ENCODE assay signal across 21 mouse cellular contexts in the genomic region with DNA sequence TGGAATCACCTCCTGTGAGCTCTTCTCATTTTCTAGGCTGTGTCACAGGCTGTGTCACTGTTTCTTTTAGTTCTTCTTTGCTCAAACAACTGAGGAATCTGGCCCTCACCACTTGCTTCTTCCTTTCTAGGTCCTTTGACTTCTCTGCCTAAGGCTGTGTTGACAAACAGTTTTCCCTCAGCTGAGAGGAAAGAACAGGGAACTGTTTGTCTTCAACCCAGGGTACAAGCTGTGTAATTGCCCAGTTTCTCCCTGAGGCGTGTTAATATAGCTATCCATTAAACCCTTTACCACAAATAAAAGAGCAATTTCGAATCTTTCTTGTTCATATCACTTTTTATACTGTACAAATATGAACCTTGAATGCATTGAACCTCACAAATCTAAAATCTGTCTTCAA.
DNase-seq lines count a peak whose midpoint lies in the region; ATAC-seq and TF ChIP-seq lines count a peak whose summit lies in the region.
"Had no signal": no experiment of that assay in that cellular context is flagged by ENCODE, and none has a peak within 500 bp of the region (broad histone marks: within the 10 kb centered on the region; RNA-seq: fewer than 3 reads in every experiment).

No protein-coding gene starts in this region.

- H3K9ac ChIP-seq in kidney, embryonic 14.5 days (ENCODE audit: low read depth, low read length) = no peak overlapping the region
- no peak overlapping the region for H3K9ac ChIP-seq in kidney, postnatal 0 days (ENCODE audit: low read depth, low read length)
- H3K9ac ChIP-seq: embryonic facial prominence, embryonic 13.5 days; embryonic facial prominence, embryonic 15.5 days; forebrain, embryonic 12.5 days had no signal

- H3K4me1 ChIP-seq in kidney, adult 2 months (ENCODE audit: control insufficient read depth, insufficient read depth, low read length) = peaks cover 7% of the 10 kb centered on the region; the same call in 1 of the 2 replicates
- no peaks in the 10 kb centered on the region for H3K4me1 ChIP-seq in kidney, embryonic 14.5 days (ENCODE audit: control insufficient read depth, insufficient read depth, low read length)
- no peaks in the 10 kb centered on the region for H3K4me1 ChIP-seq in kidney, postnatal 0 days (replicated peaks; ENCODE audit: insufficient read depth, low read length)
- H3K4me1 ChIP-seq: embryonic facial prominence, embryonic 13.5 days; embryonic facial prominence, embryonic 15.5 days; forebrain, embryonic 10.5 days; forebrain, embryonic 12.5 days had no signal

- peak; percentile 39 for DNase-seq in kidney, adult 2 months
- no peak for DNase-seq in kidney, postnatal 0 days (ENCODE audit: low spot score)
- DNase-seq in kidney, postnatal 14 days = no peak
- DNase-seq: adrenal gland, adult 2 months; adrenal gland, postnatal 10 days; adrenal gland, postnatal 25 days; cerebellum, adult 11 months; cerebellum, adult 18-20 months; cerebellum, adult 8-10 months; cerebellum, adult 9-11 months; cerebellum, postnatal 14 days; cerebellum, postnatal 36 days; embryo, embryonic 11 days had no signal

- no peak for TF ChIP-seq POLR2A in kidney, adult 2 months (IDR thresholded peaks at IDR 0.05; ENCODE audit: low read depth, low read length)

- ATAC-seq in kidney, embryonic 14.5 days (ENCODE audit: low FRiP score, low TSS enrichment) = no peak
- ATAC-seq in kidney, postnatal 0 days (replicated peaks; ENCODE audit: low FRiP score, low read depth) = peak; percentile 66; the same call in 1 of the 2 replicates
- ATAC-seq: forebrain, embryonic 14.5 days; forebrain, embryonic 16.5 days had no signal

- H3K9me3 ChIP-seq in kidney, embryonic 14.5 days (ENCODE audit: control insufficient read depth, low read length) = no peaks in the 10 kb centered on the region
- H3K9me3 ChIP-seq in kidney, postnatal 0 days (replicated peaks; ENCODE audit: low read length) = no peaks in the 10 kb centered on the region
- H3K9me3 ChIP-seq: embryonic facial prominence, embryonic 13.5 days; embryonic facial prominence, embryonic 15.5 days; forebrain, embryonic 12.5 days had no signal

- no peak for TF ChIP-seq CTCF in kidney, adult 2 months (conservative IDR thresholded peaks at IDR 0.05; ENCODE audit: insufficient read depth, insufficient read length, low read depth, low read length)
- TF ChIP-seq CTCF in kidney, postnatal 0 days (IDR thresholded peaks at IDR 0.05; ENCODE audit: low read depth) = no peak

- no peaks in the 10 kb centered on the region for H3K36me3 ChIP-seq in kidney, adult 2 months (ENCODE audit: control insufficient read depth, insufficient read depth, low read length)
- no peaks in the 10 kb centered on the region for H3K36me3 ChIP-seq in kidney, embryonic 14.5 days (ENCODE audit: control insufficient read depth, insufficient read depth, low read length)
- no peaks in the 10 kb centered on the region for H3K36me3 ChIP-seq in kidney, postnatal 0 days (ENCODE audit: insufficient read depth, low read length)
- H3K36me3 ChIP-seq: embryonic facial prominence, embryonic 13.5 days; embryonic facial prominence, embryonic 15.5 days; forebrain, embryonic 10.5 days; forebrain, embryonic 12.5 days had no signal

- H3K4me2 ChIP-seq in kidney, embryonic 14.5 days (replicated peaks; ENCODE audit: low read depth, low read length) = no peak overlapping the region
- H3K4me2 ChIP-seq in kidney, postnatal 0 days (ENCODE audit: low read length) = no peak overlapping the region
- H3K4me2 ChIP-seq: embryonic facial prominence, embryonic 13.5 days; embryonic facial prominence, embryonic 15.5 days; forebrain, embryonic 12.5 days had no signal

- 32% methylated on average over 2 of the region's 2 CpGs for WGBS in kidney, adult 2 months
- 89% methylated on average over 2 of the region's 2 CpGs for WGBS in kidney, embryonic 14.5 days
- WGBS in kidney, postnatal 0 days = 57% methylated on average over 2 of the region's 2 CpGs

- no peak overlapping the region for H3K4me3 ChIP-seq in kidney, adult 2 months (ENCODE audit: insufficient read depth, low read depth, low read length)
- H3K4me3 ChIP-seq in kidney, embryonic 14.5 days (ENCODE audit: low read length) = no peak overlapping the region
- H3K4me3 ChIP-seq in kidney, postnatal 0 days (replicated peaks; ENCODE audit: low read depth, low read length) = no peak overlapping the region
- H3K4me3 ChIP-seq: embryonic facial prominence, embryonic 13.5 days; embryonic facial prominence, embryonic 15.5 days; erythroblast, embryonic 14.5 days; forebrain, embryonic 10.5 days; forebrain, embryonic 12.5 days had no signal

- H3K27me3 ChIP-seq in kidney, adult 2 months (replicated peaks; ENCODE audit: control insufficient read depth, insufficient read depth, low read length) = no peaks in the 10 kb centered on the region
- H3K27me3 ChIP-seq in kidney, embryonic 14.5 days (ENCODE audit: control insufficient read depth, insufficient read depth, low read length) = no peaks in the 10 kb centered on the region
- H3K27me3 ChIP-seq in kidney, postnatal 0 days (ENCODE audit: insufficient read depth, low read length) = no peaks in the 10 kb centered on the region
- H3K27me3 ChIP-seq: embryonic facial prominence, embryonic 13.5 days; embryonic facial prominence, embryonic 15.5 days; forebrain, embryonic 12.5 days had no signal

- H3K27ac ChIP-seq in kidney, adult 2 months (ENCODE audit: insufficient read depth, low read depth, low read length) = peak overlapping the region; percentile 97
- no peak overlapping the region for H3K27ac ChIP-seq in kidney, embryonic 14.5 days (ENCODE audit: low read depth, low read length)
- no peak overlapping the region for H3K27ac ChIP-seq in kidney, postnatal 0 days
- H3K27ac ChIP-seq: embryonic facial prominence, embryonic 13.5 days; embryonic facial prominence, embryonic 15.5 days; forebrain, embryonic 10.5 days; forebrain, embryonic 12.5 days had no signal
